Mouse (Mus musculus): Measurements from ENCODE around the gene Cstf1.

Cstf1 gene

GRCm38 (mm10) chr2:172370411-172371223, at the start of gene Cstf1, which contains the start of gene Aurka:
Gene Cstf1, plus strand, starts transcription at chr2:172370681.
Gene Aurka, minus strand, starts transcription at chr2:172370535.
- DNase-seq (ENCODE audit: low spot score in 2 of 2): peak; percentile 92 to 93

- peak; percentile 44 to 83 for DNase-seq (ENCODE audit: low spot score in 2 of 2)
These were observed 49.6 kb upstream of the Cstf1 start for GRCm38 (mm10) chr2:172320878-172321277.

- DNase-seq (ENCODE audit: low spot score in 2 of 2): no peak
These were observed 42.2 kb upstream of the Cstf1 start for GRCm38 (mm10) chr2:172328248-172328647.

- DNase-seq (ENCODE audit: low spot score in 2 of 2): peak; percentile 23 to 69
These were observed 41.3 kb upstream of the Cstf1 start for GRCm38 (mm10) chr2:172329179-172329578.

GRCm38 (mm10) chr2:172338206-172338942, 32.1 kb upstream of the Cstf1 start:
- no peak for DNase-seq (ENCODE audit: low spot score in 2 of 2)

GRCm38 (mm10) chr2:172340936-172341335, 29.5 kb upstream of the Cstf1 start:
- no peak for DNase-seq (ENCODE audit: low spot score in 2 of 2)

GRCm38 (mm10) chr2:172341606-172342005, 28.9 kb upstream of the Cstf1 start:
- no peak for DNase-seq (ENCODE audit: low spot score in 2 of 2)

GRCm38 (mm10) chr2:172343751-172344150, 26.7 kb upstream of the Cstf1 start:
- DNase-seq (ENCODE audit: low spot score in 2 of 2): no peak

- DNase-seq (ENCODE audit: low spot score in 2 of 2): no peak
These were observed 25.8 kb upstream of the Cstf1 start for GRCm38 (mm10) chr2:172344669-172345068.

GRCm38 (mm10) chr2:172345258-172345738, 25.2 kb upstream of the Cstf1 start, which contains the start of gene Fam210b:
Gene Fam210b, plus strand, starts transcription at chr2:172345565.
- DNase-seq (ENCODE audit: low spot score in 2 of 2): peak; percentile 93

- DNase-seq (ENCODE audit: low spot score in 2 of 2): peak in 1 of 2 experiments; percentile 29
These were observed 24.2 kb upstream of the Cstf1 start for GRCm38 (mm10) chr2:172346034-172346929.

- no peak for DNase-seq (ENCODE audit: low spot score in 2 of 2)
These were observed 23.4 kb upstream of the Cstf1 start for GRCm38 (mm10) chr2:172346933-172347611.

- no peak for DNase-seq (ENCODE audit: low spot score in 2 of 2)
These were observed 22.1 kb upstream of the Cstf1 start for GRCm38 (mm10) chr2:172348297-172348950.

GRCm38 (mm10) chr2:172349776-172350175, 20.7 kb upstream of the Cstf1 start:
- no peak for DNase-seq (ENCODE audit: low spot score in 2 of 2)

- no peak for DNase-seq (ENCODE audit: low spot score in 2 of 2)
These were observed 19.7 kb upstream of the Cstf1 start for GRCm38 (mm10) chr2:172350773-172351172.

GRCm38 (mm10) chr2:172353218-172353617, 17.3 kb upstream of the Cstf1 start:
- DNase-seq (ENCODE audit: low spot score in 2 of 2): no peak

- no peak for DNase-seq (ENCODE audit: low spot score in 2 of 2)
These were observed 15.7 kb upstream of the Cstf1 start for GRCm38 (mm10) chr2:172354761-172355160.

GRCm38 (mm10) chr2:172355833-172356232, 14.6 kb upstream of the Cstf1 start:
- DNase-seq (ENCODE audit: low spot score in 2 of 2): no peak

- DNase-seq (ENCODE audit: low spot score in 2 of 2): no peak
These were observed 7.3 kb upstream of the Cstf1 start for GRCm38 (mm10) chr2:172363176-172363575.

- no peak for DNase-seq (ENCODE audit: low spot score in 2 of 2)
These were observed 777 bp downstream of the Cstf1 start for GRCm38 (mm10) chr2:172371258-172371657.

Data from urinary bladder, postnatal 4 days (tissue).